Mouse (Mus musculus) c-Kit-positive CD71-negative TER-119-negative erythroid progenitor cells, embryonic 14.5 days (primary cell): ENCODE results near the gene Aldh3b3.
A peak's percentile ranks its signal among the peaks of the same experiment; 100 is the strongest.

Experiments
- DNase-seq: peaks from one replicate; pipeline ENCODE4 v3.0.0-alpha.2; 2013; ENCODE audit warnings: low read depth

The Aldh3b3 gene

DNA sequence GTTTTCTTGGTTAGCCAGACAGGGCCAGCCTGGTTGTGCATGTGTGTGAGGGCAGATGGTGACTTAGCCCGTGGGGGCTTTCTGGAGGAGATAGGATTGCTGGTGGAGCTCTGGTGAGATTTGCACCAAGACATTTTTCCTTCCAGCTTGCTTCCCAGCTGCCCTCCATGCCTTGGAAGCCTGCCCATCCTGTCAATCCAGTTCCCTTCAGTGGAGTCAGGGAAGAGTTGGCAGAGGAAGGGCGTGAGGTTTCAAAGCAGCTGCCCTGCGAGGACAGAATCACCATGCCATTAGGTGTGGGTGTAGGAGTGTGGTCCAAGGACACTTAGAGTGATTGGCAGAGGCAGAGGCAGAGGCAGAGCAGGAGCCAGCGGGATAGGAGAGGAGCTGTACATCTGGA is at the start of gene Aldh3b3:
Aldh3b3 (plus strand) TSS at position 176 of the 400 bp plus-strand sequence.
- no peak for DNase-seq

DNA sequence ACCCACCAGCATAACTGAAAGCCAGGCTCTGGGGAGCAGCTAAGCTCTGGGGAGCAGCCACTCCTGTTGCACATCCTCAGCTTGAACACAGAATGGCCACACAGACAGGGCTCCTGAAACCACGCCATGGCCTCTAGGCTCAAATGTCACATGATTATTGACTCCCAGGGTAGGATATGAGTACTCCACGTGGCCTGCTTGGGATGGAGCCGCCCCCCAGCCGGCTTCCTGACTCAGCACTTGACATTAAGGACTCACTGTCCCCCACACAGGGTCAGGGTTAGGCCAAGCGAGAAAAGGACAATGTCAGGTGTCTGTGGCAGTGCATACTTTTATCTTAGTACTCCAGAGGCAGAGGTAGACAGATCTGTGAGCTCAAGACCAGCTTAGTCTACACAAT is 48.2 kb upstream of the Aldh3b3 start:
- no peak for DNase-seq

- peak; percentile 94 for DNase-seq
These were observed 45.9 kb upstream of the Aldh3b3 start, which contains the start of gene Ndufs8 for GRCm38 (mm10) chr19:3912337-3913204. Ndufs8 (minus strand) TSS chr19:3912774.

DNA sequence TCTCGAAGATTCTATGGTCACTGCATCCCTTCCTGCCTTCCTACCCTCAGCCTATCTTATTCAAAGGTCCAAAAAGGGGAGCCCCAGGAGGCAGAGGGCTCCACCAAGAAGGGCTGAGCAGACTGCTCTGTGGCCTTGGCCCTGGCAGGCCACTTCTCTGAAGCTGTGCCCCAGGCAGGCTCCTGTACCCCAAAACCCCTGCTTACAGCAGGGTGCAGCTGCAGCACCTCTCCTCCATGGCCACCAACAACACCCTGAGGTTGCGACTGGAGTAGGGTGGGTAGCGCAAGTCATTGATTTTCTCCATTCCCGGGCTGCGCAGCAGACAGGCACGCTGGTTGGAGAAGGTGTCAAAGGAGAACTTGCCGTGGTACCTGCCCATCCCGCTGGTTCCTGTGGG is 44.8 kb upstream of the Aldh3b3 start:
- DNase-seq: no peak

- DNase-seq: no peak
These were observed 43.9 kb upstream of the Aldh3b3 start for GRCm38 (mm10) chr19:3914535-3914934.

GRCm38 (mm10) chr19:3916727-3917126 is 41.7 kb upstream of the Aldh3b3 start:
- DNase-seq: no peak

- DNase-seq: no peak
These were observed 38.5 kb upstream of the Aldh3b3 start for GRCm38 (mm10) chr19:3919928-3920327.

GRCm38 (mm10) chr19:3922661-3923371 is 35.6 kb upstream of the Aldh3b3 start:
- DNase-seq: no peak

GRCm38 (mm10) chr19:3923586-3923985 is 34.9 kb upstream of the Aldh3b3 start:
- DNase-seq: no peak

DNA sequence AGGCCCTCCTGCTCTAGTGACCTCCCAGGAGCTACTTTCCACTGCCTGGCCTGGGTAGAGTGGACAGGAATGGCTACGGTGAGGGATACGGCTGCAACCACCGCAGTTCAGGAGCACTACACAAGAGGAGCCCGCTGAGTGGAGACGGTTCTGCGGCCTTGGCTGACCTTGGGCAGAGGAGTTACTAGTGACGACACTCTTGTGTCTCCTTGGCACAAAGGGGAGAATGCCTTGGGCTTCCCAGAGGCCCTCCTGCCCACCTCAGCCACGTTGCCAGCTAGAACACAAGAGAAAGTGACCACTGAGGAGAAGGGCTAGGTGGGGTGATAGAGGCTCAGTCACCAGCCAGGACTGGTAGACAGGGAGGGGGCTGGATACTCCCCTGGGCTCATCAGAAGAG is 34.3 kb upstream of the Aldh3b3 start:
- DNase-seq: no peak

- DNase-seq: no peak
These were observed 33.6 kb upstream of the Aldh3b3 start for GRCm38 (mm10) chr19:3924868-3925267.

DNA sequence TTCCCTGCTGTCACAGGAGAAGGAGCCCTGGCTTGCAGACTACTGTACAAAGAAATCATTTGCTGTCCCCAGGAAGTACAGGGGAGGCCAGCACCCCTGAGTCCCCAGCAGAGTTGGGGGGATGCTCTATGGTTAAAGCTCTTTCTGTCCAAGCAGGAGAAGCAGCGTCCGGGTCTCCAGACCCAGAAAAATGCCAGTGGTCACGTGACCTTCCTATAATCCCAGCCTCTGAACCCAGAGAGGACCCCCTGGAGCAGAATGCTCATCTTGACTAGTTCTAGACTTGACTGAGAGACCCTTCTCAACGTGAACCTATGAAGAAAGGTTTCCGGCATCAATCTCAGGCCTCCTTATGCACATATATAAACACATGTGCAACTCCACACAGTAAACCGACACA is 32.6 kb upstream of the Aldh3b3 start:
- no peak for DNase-seq

DNA sequence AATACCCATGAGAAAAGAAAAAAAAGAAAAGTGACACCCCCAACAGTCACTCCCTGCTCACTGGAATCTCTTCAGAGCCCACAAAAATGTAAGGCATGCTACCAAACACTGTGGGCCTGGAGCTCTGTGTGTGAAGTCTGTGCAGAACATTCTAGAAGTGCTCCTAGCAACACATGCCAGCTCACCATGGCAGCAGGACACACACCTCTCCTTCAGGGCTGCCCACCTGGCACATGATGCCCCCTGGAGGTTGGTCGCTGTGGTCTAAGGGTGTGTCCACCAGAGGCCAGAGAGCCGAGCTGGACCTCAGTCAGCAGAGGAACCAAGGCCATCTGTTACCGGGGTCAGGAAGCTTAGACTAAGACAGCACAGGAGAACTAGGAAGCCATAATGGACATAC is 32.2 kb upstream of the Aldh3b3 start:
- DNase-seq: no peak

- DNase-seq: no peak
These were observed 31.8 kb upstream of the Aldh3b3 start for GRCm38 (mm10) chr19:3926685-3927084.

DNA sequence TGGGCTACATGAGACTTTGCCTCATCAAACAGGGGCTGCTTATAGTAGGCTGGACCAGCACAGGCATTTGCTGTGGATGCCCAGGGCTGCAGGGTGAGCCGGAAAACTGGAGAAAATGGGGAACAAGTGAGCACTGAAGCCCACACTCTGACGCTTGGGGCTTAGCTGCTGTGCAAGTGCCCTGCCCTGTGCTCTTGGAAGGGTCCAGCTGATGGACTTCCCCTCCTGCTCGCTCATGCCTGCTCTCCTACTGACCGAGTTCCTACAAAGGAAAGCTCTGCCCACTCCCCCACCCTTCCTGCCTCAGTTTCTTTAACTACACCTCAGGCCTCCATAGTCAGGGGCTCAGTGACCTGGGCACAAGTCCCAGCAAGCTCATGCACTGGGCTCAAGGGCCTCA is 30.5 kb upstream of the Aldh3b3 start:
- DNase-seq: no peak

- no peak for DNase-seq
These were observed 29.7 kb upstream of the Aldh3b3 start for GRCm38 (mm10) chr19:3928779-3929178.

- no peak for DNase-seq
These were observed 29.1 kb upstream of the Aldh3b3 start, which contains the start of gene Aldh3b1 for GRCm38 (mm10) chr19:3929211-3929941. Aldh3b1 (minus strand) TSS chr19:3929808.

DNA sequence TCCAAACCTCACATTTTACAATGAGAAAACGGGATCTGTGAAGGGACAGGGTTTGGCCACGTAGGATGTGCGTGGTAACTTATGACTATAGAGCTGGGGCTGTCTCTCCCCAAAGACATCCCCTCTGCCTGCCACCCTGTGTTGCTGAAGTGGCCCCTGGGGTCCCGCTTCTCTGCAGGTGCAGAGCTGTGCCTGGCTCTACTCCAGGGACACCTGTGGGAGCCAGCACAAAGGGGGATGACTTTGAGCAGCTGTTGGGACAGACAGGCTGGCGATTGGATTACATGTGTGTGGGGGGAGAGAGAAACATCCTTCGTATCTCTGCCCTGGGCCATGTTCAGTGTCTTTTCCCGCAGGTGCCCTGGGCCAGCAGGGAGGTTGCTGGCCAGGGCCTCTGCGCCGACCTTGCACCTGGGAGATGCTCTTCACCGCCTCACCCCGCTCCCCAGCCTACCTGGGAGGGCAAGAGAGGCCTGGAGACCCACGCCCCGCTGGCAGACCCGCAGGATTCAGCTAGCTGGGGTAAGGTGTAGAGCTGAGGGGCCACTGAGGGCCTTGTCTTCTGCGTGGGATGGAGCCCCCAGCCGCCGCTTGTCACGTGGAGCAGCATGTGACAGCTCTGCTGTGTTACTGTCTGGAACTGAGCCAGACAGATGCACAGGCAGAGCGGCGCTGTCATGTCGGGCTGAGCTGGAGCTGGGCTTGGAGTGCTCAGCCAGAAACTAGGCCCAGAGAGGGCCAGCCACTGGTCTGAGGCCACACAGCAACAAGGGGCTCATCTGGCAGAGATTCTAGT is 28.0 kb upstream of the Aldh3b3 start:
- DNase-seq: no peak

- no peak for DNase-seq
These were observed 26.7 kb upstream of the Aldh3b3 start for GRCm38 (mm10) chr19:3931716-3932115.

- DNase-seq: no peak
These were observed 23.2 kb upstream of the Aldh3b3 start, which contains the start of gene Unc93b1 for GRCm38 (mm10) chr19:3935032-3935895. Unc93b1 (plus strand) TSS chr19:3935186.
